Mouse (Mus musculus): ENCODE measurements around the gene Ube2e3.

DNA sequence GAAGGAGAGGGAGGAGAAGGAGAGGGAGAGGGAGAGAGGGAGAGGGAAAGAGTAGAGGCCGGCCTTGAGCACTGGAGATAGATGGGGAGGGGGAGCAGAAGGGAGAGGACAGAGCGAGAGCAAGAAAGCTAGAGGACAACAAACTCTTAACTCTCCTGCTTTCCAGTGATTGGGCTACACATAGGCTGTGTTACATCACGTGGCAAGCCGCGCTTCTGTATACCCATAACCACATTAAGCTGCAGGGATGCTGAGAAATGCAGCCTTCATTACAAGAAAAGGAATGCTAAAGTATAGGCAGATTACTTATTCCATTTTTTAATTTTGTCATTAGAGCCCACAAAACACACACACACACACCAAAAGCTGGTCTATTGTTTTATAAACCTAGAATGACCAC, 23.6 kb upstream of the Ube2e3 start:
- TF ChIP-seq CHD2 (IDR thresholded peaks at IDR 0.05; ENCODE audit: low read depth, low read length) (no peak), HCFC1 (IDR thresholded peaks at IDR 0.05; ENCODE audit: borderline replicate concordance, insufficient read depth, low read length) (no peak), MAFK (IDR thresholded peaks at IDR 0.05; ENCODE audit: insufficient read depth, low read depth, low read length) (no peak), ZC3H11A (IDR thresholded peaks at IDR 0.05; ENCODE audit: borderline replicate concordance, low read depth, low read length) (no peak), ZNF384 (IDR thresholded peaks at IDR 0.05; ENCODE audit: low read depth, low read length) (no peak)

Measured in ES-E14 (cell line).